Mouse (Mus musculus) regulatory T cell (primary cell): ENCODE data around the gene Tenm2.

Experiments
- in situ Hi-C: fragments of 300-600 bp; cut with MboI, MseI; formaldehyde crosslinking; loops from one replicate; pipeline ENCODE4 v1.15.1; 2025; ENCODE audit warnings: high pct_unique_total_duplicates

The Tenm2 gene

DNA sequence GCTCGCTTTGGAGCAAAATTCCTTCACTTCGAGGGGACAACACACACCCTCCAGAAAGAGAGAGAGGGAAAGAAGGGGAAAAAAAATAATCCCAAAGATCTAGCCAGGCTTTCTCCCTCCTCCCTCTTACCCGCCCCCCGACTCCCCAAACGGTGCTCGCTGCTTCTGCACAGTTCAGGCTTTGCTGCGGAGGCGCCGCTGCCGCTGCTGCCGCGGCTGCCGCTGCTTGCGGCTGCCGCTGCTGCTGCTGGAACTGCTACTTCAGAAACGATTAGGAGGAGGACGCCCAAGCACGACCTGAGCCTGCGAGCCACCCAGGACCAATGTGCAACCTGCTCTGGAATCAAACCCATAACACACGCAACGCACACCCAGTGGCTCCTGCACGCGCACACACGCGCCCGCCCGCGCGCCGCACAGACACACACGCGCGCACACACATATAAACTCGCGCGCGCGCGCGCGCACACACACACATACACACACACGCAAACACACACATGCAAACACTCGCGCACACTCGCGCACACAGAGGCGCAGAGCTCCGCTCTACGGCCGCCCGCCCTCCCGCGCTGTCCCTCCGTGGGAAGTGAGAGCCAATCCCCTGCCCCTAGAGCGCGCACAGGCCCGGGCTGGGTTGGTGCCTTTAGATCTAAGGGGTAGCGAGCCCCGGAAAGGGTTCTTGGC is at the start of gene Tenm2:
Gene Tenm2 (minus strand): TSS at position 51 of the 687 bp plus-strand sequence.
- in situ Hi-C loops = no loop called here

GRCm38 (mm10) chr11:37285186-37285585 is 49.4 kb upstream of the Tenm2 start:
- in situ Hi-C loops = no loop called here

DNA sequence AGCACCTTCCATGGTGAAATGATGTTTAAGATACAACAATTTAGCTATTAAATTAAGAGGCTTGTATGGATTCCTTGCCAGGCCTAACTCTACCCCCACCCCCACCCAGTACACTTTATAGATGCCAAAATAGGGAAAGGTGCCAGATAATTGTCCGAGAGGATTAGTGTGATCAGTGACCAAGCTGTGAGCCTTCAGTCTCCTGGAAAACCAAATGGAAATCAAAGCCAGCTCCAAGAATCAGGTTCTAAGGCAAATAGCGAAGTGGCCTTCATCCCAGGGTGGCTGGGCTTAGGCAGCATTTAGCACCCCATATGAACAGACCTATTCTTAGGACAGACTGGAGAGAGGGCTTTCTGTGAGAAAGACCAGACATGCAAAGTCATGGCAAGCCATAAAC is 13.0 kb upstream of the Tenm2 start:
- in situ Hi-C loops = no loop called here

GRCm38 (mm10) chr11:37237096-37237725 is 1.4 kb upstream of the Tenm2 start:
- in situ Hi-C loops = no loop called here

- in situ Hi-C loops = no loop called here
Observed at GRCm38 (mm10) chr11:37236601-37237083, 878 bp upstream of the Tenm2 start.

- in situ Hi-C loops = no loop called here
Observed at GRCm38 (mm10) chr11:37235021-37235795, 556 bp downstream of the Tenm2 start.

DNA sequence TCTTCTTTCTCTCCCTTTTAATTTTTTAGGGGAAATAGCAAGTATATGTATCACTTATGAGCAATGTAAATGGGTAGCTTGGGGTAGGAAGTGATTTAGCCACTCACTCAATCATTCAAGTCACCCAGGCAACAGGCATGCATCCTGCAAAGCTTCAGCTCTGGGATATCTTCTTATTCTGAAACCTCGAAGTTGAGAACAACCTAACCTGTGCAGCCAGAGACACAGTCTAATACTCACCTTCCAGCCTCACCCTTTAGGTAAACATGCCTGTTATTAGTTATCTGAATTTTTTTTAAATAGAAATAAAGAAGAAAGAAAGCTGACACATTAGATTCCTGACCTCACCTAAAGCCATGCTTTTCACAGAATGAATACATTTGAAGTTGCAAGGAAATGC is 8.4 kb downstream of the Tenm2 start:
- in situ Hi-C loops = no loop called here

DNA sequence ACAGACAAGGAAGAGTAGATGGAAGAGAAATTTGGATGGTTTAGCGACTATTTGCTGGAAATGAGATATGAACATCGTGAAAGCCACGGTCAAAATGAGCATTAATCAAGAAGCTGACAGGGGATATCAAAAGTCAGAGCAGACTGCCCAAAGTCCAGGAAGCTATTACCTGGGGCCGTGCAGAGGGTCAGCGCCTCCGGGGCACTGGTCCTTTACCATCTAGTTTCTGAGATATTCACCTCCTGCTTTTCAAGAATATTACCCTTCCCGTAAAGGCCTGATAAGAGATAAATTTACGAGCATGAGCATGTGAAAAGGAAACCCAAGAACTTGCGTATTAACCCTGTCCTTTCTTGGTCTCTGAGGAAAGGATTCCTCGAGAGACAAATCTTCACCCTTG is 8.8 kb downstream of the Tenm2 start:
- in situ Hi-C loops = no loop called here

DNA sequence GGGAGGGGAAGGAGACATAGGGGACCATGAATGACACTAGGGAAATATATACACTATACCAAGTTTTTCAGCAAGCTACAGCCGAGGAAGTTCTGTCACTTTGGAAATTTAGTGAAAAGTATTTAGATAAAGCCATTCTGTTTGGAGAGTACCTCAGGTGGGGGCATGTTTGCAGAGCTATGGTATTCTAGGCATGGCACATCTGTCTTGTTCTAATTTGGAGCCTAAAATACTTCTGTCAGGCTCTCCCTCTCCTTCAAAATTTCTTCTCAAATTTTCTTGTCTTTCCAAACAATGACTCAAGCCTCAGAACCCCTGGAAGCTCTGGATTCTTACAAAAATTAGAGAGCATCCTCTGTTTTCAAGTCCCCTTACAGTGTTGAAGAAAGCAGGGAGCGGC is 13.0 kb downstream of the Tenm2 start:
- in situ Hi-C loops = no loop called here

- in situ Hi-C loops = no loop called here
Observed at GRCm38 (mm10) chr11:37222056-37222455, 13.7 kb downstream of the Tenm2 start.

- in situ Hi-C loops = no loop called here
Observed at GRCm38 (mm10) chr11:37220921-37221320, 14.8 kb downstream of the Tenm2 start.

- in situ Hi-C loops = no loop called here
Observed at GRCm38 (mm10) chr11:37186132-37186531, 49.6 kb downstream of the Tenm2 start.

- in situ Hi-C loops = no loop called here
Observed at GRCm38 (mm10) chr11:37177426-37177825, 58.3 kb downstream of the Tenm2 start.

DNA sequence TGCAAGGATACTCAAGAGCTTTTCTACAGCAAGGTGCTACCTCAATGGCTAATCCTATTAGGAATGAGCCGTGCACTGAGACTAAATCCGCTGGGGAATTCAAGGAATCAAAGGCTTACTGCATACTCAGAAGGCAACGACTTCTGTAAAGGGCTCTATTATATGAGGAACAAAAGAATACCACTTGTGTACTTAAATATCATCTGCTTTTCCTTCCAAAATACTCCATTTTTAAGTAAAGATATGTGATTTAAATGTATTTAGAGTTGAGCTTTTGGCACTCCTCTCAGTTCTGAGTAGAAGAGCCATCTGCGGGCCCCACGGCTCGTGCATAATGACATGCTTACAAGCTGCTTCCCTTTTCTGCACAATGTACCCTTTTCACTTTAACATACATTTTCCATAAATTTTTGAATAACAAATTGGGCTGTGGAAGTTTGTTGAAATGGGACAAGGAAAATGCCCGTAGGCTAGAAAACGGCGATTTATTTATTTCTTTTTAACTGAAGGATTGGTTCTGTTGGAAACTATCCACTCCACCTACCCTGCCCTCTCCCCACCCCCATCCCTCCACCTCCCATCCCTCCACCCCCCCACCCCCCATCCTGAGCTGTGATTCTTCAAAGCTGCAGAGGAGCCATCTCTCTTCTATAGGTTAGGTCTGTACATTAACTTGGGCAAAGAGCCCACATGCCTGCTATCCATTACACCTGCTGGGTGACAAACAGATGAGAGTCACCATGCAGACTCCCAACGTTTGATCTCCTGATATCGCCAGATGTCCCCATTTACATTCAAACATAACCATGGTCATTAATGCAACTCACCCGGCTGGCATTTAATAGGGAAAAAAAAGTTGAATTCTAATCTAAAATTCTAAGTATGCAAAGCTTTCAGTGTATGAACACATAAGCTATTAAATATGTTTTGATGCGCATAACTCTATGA is 81.6 kb downstream of the Tenm2 start:
- in situ Hi-C loops = no loop called here

GRCm38 (mm10) chr11:37153382-37153781 is 82.4 kb downstream of the Tenm2 start:
- in situ Hi-C loops = no loop called here

DNA sequence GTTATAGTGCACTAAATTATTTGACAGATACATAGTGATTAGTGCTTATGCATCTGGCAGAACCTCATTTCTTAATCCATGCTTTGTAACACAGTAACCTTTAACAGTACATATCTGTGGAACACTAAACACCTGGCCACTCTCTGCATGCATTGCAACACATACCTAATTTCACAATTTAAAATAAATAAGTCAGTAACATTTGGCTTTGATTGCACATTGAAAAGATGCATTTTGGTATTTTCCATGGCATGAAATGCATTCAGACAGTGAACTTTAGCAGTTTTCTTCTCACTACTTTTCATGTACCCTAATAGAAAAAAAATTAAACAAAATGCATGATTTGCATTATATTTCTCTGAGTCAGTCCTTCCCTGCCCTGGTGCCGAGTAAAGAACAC is 85.8 kb downstream of the Tenm2 start:
- in situ Hi-C loops = no loop called here

DNA sequence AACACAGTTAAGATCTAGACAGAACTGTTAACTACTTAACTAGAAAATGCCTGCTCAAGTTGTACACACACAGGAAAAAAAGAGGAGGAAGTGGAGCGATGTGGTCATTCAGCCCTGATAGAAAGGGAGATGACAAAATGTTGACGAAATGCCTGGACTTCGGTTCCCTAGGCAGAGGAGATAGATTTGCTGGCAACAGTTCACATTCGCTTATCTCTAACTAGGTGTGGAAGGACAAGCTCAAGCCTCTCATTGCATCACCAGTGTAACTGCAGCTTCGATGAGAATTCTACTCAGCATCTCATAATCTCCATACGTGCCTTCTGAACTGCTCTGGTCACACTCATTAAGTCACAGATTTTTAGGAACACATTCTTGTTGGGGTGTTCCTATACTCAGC is 91.8 kb downstream of the Tenm2 start:
- in situ Hi-C loops = no loop called here

- in situ Hi-C loops = no loop called here
Observed at GRCm38 (mm10) chr11:37143478-37143877, 92.3 kb downstream of the Tenm2 start.

GRCm38 (mm10) chr11:37128893-37129292 is 106.9 kb downstream of the Tenm2 start:
- in situ Hi-C loops = no loop called here

DNA sequence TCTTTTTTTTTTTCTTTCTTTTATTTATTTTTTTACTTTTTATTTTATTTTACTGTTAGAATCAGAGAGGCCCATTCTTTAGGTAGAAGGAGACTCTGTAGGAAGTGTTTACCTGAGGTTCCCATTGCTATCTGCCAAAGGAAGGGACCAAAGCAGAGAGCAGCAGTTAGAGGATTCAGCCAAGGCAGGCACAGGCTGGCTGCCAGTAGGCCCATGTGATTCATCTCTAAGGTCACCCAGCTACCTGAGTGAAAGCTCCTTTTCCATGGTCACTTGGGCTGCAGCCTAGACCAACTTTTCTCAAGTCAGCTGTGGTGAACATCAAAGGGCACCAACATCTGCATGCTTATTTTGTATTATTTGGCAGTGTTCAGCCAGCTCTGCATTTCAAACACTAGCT is 117.7 kb downstream of the Tenm2 start:
- in situ Hi-C loops = no loop called here

- in situ Hi-C loops = no loop called here
Observed at GRCm38 (mm10) chr11:37115188-37115587, 120.6 kb downstream of the Tenm2 start.
